Mouse (Mus musculus) erythroblast, embryonic 14.5 days (primary cell): ENCODE measurements at regions not wholly inside any gene's neighbourhood (a gene's known extent, or its start where the extent isn't known, plus 50 kb on each side); places are given as distances from the start of the nearest gene placed in this dataset.
"Not testable (repeated sequence)": the region's sequence is repeated elsewhere in the genome, so short reads cannot be mapped to it uniquely, and the experiment has no call there.

Experiments used
- GATA1 ChIP-seq: IDR thresholded peaks from 2 replicates; pipeline ENCODE4 v1.6.1; 2012; ENCODE audit warnings: low read length, inconsistent platforms, mixed read lengths
- TAL1 ChIP-seq: IDR thresholded peaks from 3 replicates; pipeline ENCODE4 v1.6.1; 2012; ENCODE audit warnings: low read length, inconsistent platforms, mixed read lengths

GRCm38 (mm10) chr6:47739696-47740095 is 73.5 kb downstream of the Pdia4 start:
- TF ChIP-seq GATA1, TAL1: not testable (repeated sequence)
